Mouse (Mus musculus) heart, postnatal 0 days (tissue): ENCODE data around the gene Stra6l. TPM values are rescaled to one million over a fixed set of nuclear protein-coding genes. Genes with fewer than 3 reads are reported as not detected.

Source experiments
- ATAC-seq: fragments of 200-750 bp; cut with Nextera tagmentation; 2 replicates; pipeline ENCODE4 v1.8.0; 2017; ENCODE audit warnings: low read depth, moderate number of reproducible peaks, moderate library complexity; ENCODE audit not compliant: insufficient read depth
- DNase-seq: peaks from one replicate; pipeline ENCODE4 v3.0.0-alpha.2; 2016; ENCODE audit warnings: low spot score
- H3K27ac ChIP-seq: fragments of 300-500 bp; sonication (generic); 2 replicates; pipeline ENCODE4 v1.5.1; 2014; ENCODE audit warnings: low read depth, mild to moderate bottlenecking
- H3K27me3 ChIP-seq: fragments of 300-500 bp; sonication (generic); 2 replicates; pipeline ENCODE4 v1.6.1; 2014; ENCODE audit warnings: low read length, mixed read lengths; ENCODE audit not compliant: control insufficient read depth, insufficient read depth
- H3K36me3 ChIP-seq: fragments of 300-500 bp; sonication (generic); replicated peaks from 2 replicates; pipeline ENCODE4 v1.6.1; 2014; ENCODE audit warnings: low read length, mixed read lengths; ENCODE audit not compliant: control insufficient read depth, insufficient read depth
- H3K4me1 ChIP-seq: fragments of 300-500 bp; sonication (generic); 2 replicates; pipeline ENCODE4 v1.6.1; 2014; ENCODE audit warnings: antibody characterized with exemption; ENCODE audit not compliant: control insufficient read depth, insufficient read depth
- H3K4me2 ChIP-seq: fragments of 300-500 bp; sonication (generic); 2 replicates; pipeline ENCODE4 v1.6.1; 2014; ENCODE audit warnings: low read depth, mild to moderate bottlenecking, low read length, moderate library complexity
- H3K4me3 ChIP-seq: fragments of 300-500 bp; sonication (generic); 2 replicates; pipeline ENCODE4 v1.5.1; 2014; ENCODE audit warnings: low read depth, low read length
- H3K9ac ChIP-seq: fragments of 300-500 bp; sonication (generic); replicated peaks from 2 replicates; pipeline ENCODE4 v1.6.1; 2014; ENCODE audit warnings: low read depth, low read length, mixed read lengths
- H3K9me3 ChIP-seq: fragments of 300-500 bp; sonication (generic); replicated peaks from 2 replicates; pipeline ENCODE4 v1.6.1; 2016; ENCODE audit warnings: low read length; ENCODE audit not compliant: control insufficient read depth
- CTCF ChIP-seq: IDR thresholded peaks from 2 replicates; pipeline ENCODE4 v1.5.1; 2016; ENCODE audit warnings: antibody characterized with exemption, control low read depth, low read depth
- EP300 ChIP-seq: IDR thresholded peaks from 2 replicates; pipeline ENCODE4 v1.6.1; 2016; ENCODE audit warnings: antibody characterized with exemption, low read depth
- WGBS: fragments of 180-500 bp; shearing (Covaris S2); extraction: QIAGEN DNeasy Blood & Tissue Kit; methylation state at CpG from one replicate; pipeline ENCODE4 v1.1.7; 2014; 5-methylcytosine and 5-hydroxymethylcytosine counted together
- polyA plus RNA-seq: library from polyadenylated mRNA; unstranded; fragments of >200 nt; fragmentation: Nextera tagmentation; extraction: Ambion mirVana; gene quantifications from 2 replicates; pipeline ENCODE4 v1.2.1, GENCODE M21; 2015
- total RNA-seq: library from RNA; depleted of rRNA; stranded (reverse); fragments of >200 nt; gene quantifications from 2 replicates; pipeline ENCODE4 v1.2.3, GENCODE M21; 2014; ENCODE audit warnings: low replicate concordance; rRNA removed

Gene Stra6l
- total and polyA plus RNA-seq, 2 experiments from 2014 or later: 0.12 TPM; not detected in 1

DNA sequence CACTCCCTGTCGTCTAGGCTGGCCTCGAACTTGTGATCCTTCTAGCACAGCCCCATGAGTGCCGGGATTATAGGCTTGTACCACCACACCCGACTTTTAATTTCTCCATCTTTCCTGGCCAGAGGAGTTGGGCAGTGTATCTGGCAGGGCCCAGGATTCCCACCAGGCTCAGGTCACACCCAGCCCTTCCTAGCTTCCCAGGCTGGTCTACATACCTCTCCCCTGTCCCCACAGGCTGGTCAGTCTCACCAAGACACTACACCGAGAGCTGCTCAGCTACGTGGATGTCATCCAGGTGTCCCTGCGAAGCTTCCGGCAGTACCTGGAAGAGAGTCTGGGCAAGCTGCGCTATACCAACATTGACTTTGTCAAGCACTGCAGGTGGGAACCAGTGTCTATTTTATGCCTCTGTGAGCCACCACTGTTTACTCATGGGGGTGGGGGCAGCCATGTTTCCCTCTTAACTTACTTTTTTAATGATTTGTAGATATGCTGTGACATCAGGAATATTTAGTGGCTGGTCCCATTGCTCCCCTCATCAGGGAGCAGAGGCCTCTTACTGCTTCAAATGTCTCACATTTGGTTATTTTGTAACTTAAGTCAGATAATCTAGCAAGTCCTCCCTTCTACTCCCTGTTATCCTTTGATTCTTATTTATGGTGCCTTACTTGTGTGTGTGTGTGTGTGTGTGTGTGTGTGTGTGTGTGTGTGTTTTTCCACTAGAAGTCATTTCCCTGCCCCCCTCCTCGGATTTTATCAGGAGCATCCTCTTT is 73.4 kb downstream of the Stra6l start:
- no peak overlapping the region for H3K9ac ChIP-seq
- no peak overlapping the region for H3K4me2 ChIP-seq
- H3K9me3 ChIP-seq: no peaks in the 10 kb centered on the region
- no peaks in the 10 kb centered on the region for H3K36me3 ChIP-seq
- no peak overlapping the region for H3K4me3 ChIP-seq
- no peaks in the 10 kb centered on the region for H3K4me1 ChIP-seq
- ATAC-seq (no peak), DNase-seq (no peak)
- H3K27ac ChIP-seq: no peak overlapping the region
- no peaks in the 10 kb centered on the region for H3K27me3 ChIP-seq
- WGBS: 85% methylated on average over 10 of the region's 10 CpGs
- TF ChIP-seq CTCF (no peak), EP300 (no peak)

- Histone ChIP-seq H3K4me2 (no peak overlapping the region), H3K9me3 (no peaks in the 10 kb centered on the region), H3K27ac (no peak overlapping the region), H3K4me1 (no peaks in the 10 kb centered on the region), H3K27me3 (no peaks in the 10 kb centered on the region), H3K36me3 (no peaks in the 10 kb centered on the region), H3K4me3 (no peak overlapping the region), H3K9ac (no peak overlapping the region)
- TF ChIP-seq EP300: no peak
- TF ChIP-seq CTCF: no peak
- ATAC-seq: no peak
- WGBS: 80% methylated on average over 4 of the region's 4 CpGs
- no peak for DNase-seq
These were observed 75.5 kb downstream of the Stra6l start for GRCm38 (mm10) chr4:45924011-45924410.

- Histone ChIP-seq H3K27me3 (no peaks in the 10 kb centered on the region), H3K36me3 (no peaks in the 10 kb centered on the region), H3K4me3 (no peak overlapping the region), H3K4me2 (no peak overlapping the region), H3K9ac (no peak overlapping the region), H3K9me3 (no peaks in the 10 kb centered on the region), H3K4me1 (no peaks in the 10 kb centered on the region), H3K27ac (no peak overlapping the region)
- ATAC-seq (no peak), DNase-seq (no peak)
- TF ChIP-seq CTCF: no peak
- no peak for TF ChIP-seq EP300
- 72% methylated on average over 4 of the region's 4 CpGs for WGBS
These were observed 80.1 kb downstream of the Stra6l start for GRCm38 (mm10) chr4:45928561-45928960.

Other genes with a start within 250 kb of the Stra6l start
- gene Aldh1b1, start 49.6 kb upstream of the Stra6l start, total RNA-seq: 238 and 284 TPM in 2 replicates
- gene Aldh1b1, start 49.6 kb upstream of the Stra6l start, polyA plus RNA-seq: 200 and 211 TPM in 2 replicates
- gene Igfbpl1, start 21.7 kb upstream of the Stra6l start, total RNA-seq: 9.3 and 9.7 TPM in 2 replicates
- 1.6 and 2.0 TPM in 2 replicates for gene Igfbpl1, start 21.7 kb upstream of the Stra6l start, polyA plus RNA-seq
- 0.46 TPM in 1 of 2 replicates, not detected in the other for gene Ccdc180, start 41.6 kb downstream of the Stra6l start, total RNA-seq
- gene Ccdc180, start 41.6 kb downstream of the Stra6l start, polyA plus RNA-seq: 0.10 and 0.12 TPM in 2 replicates
- gene Tdrd7, start 116.7 kb downstream of the Stra6l start, total RNA-seq: 18.7 and 45.8 TPM in 2 replicates
- 13.1 and 17.3 TPM in 2 replicates for gene Tdrd7, start 116.7 kb downstream of the Stra6l start, polyA plus RNA-seq
- 127 and 163 TPM in 2 replicates for gene Tmod1, start 190.3 kb downstream of the Stra6l start, total RNA-seq
- gene Tmod1, start 190.3 kb downstream of the Stra6l start, polyA plus RNA-seq: 220 and 224 TPM in 2 replicates